8 mouse cellular contexts compared by ENCODE assay signal in genomic region chr8:108915425-108915824, GRCm38 (mm10).
DNase-seq lines count a peak whose midpoint lies in the region; ATAC-seq and TF ChIP-seq lines count a peak whose summit lies in the region.

No protein-coding gene starts in this region.

- H3K4me3 ChIP-seq in midbrain, embryonic 12.5 days: no peak overlapping the region
- no peak overlapping the region for H3K4me3 ChIP-seq in midbrain, postnatal 0 days (ENCODE audit: low read depth, low read length)
- no peak overlapping the region for H3K4me3 ChIP-seq in stomach, postnatal 0 days (ENCODE audit: low read depth, low read length)

- H3K9me3 ChIP-seq in midbrain, embryonic 12.5 days: no peaks in the 10 kb centered on the region
- no peaks in the 10 kb centered on the region for H3K9me3 ChIP-seq in midbrain, postnatal 0 days (ENCODE audit: low read length)
- H3K9me3 ChIP-seq in stomach, postnatal 0 days (ENCODE audit: control insufficient read depth, low read length): no peaks in the 10 kb centered on the region

- peaks cover 24% of the 10 kb centered on the region for H3K4me1 ChIP-seq in midbrain, embryonic 12.5 days
- peaks cover 3% of the 10 kb centered on the region; the same call in 1 of the 2 replicates for H3K4me1 ChIP-seq in midbrain, postnatal 0 days (ENCODE audit: insufficient read depth, low read length)
- no peaks in the 10 kb centered on the region for H3K4me1 ChIP-seq in stomach, postnatal 0 days (replicated peaks; ENCODE audit: control insufficient read depth, insufficient read depth)

- ATAC-seq in midbrain, embryonic 12.5 days (ENCODE audit: low FRiP score, low read depth): no peak
- no peak for ATAC-seq in midbrain, postnatal 0 days (ENCODE audit: low FRiP score)
- peak; percentile 52; the same call in 1 of the 2 replicates for ATAC-seq in stomach, postnatal 0 days (ENCODE audit: low FRiP score, low TSS enrichment)

- TF ChIP-seq CTCF in midbrain, postnatal 0 days (IDR thresholded peaks at IDR 0.05): no peak
- TF ChIP-seq CTCF in stomach, postnatal 0 days (IDR thresholded peaks at IDR 0.05; ENCODE audit: low read depth): no peak

- TF ChIP-seq EP300 in stomach, postnatal 0 days (optimal IDR thresholded peaks at IDR 0.05): no peak

- 61% methylated on average over 6 of the region's 6 CpGs for WGBS in midbrain, embryonic 12.5 days
- WGBS in midbrain, postnatal 0 days: 36% methylated on average over 6 of the region's 6 CpGs
- WGBS in stomach, postnatal 0 days: 15% methylated on average over 6 of the region's 6 CpGs

- H3K27ac ChIP-seq in midbrain, embryonic 12.5 days (replicated peaks): peak overlapping the region; percentile 42
- no peak overlapping the region for H3K27ac ChIP-seq in midbrain, postnatal 0 days (ENCODE audit: low read depth, low read length)
- peak overlapping the region; percentile 49 for H3K27ac ChIP-seq in stomach, postnatal 0 days (replicated peaks)

- peaks cover 11% of the 10 kb centered on the region for H3K36me3 ChIP-seq in midbrain, embryonic 12.5 days
- H3K36me3 ChIP-seq in midbrain, postnatal 0 days (ENCODE audit: insufficient read depth, low read length): no peaks in the 10 kb centered on the region
- H3K36me3 ChIP-seq in stomach, postnatal 0 days (ENCODE audit: control insufficient read depth, insufficient read depth, low read length): 0 out of 2 replicates have a peak, but pooled peaks cover 3% of the 10 kb centered on the region

- intact Hi-C loops in gastrocnemius, postnatal 36 days (cut with DNase I): no loop called here

- H3K9ac ChIP-seq in midbrain, embryonic 12.5 days (replicated peaks): no peak overlapping the region
- no peak overlapping the region for H3K9ac ChIP-seq in midbrain, postnatal 0 days (replicated peaks; ENCODE audit: low read length, poor library complexity, severe bottlenecking)
- no peak overlapping the region for H3K9ac ChIP-seq in stomach, postnatal 0 days (ENCODE audit: low read length)

- no peak overlapping the region for H3K4me2 ChIP-seq in midbrain, embryonic 12.5 days (replicated peaks)
- no peak overlapping the region for H3K4me2 ChIP-seq in midbrain, postnatal 0 days (ENCODE audit: low read depth, low read length, poor library complexity, severe bottlenecking)
- no peak overlapping the region for H3K4me2 ChIP-seq in stomach, postnatal 0 days (replicated peaks; ENCODE audit: low read depth)

- no peaks in the 10 kb centered on the region for H3K27me3 ChIP-seq in midbrain, embryonic 12.5 days
- no peaks in the 10 kb centered on the region for H3K27me3 ChIP-seq in midbrain, postnatal 0 days (ENCODE audit: insufficient read depth, low read length)
- no peaks in the 10 kb centered on the region for H3K27me3 ChIP-seq in stomach, postnatal 0 days (ENCODE audit: control insufficient read depth, insufficient read depth, low read length)

- DNase-seq in embryo, embryonic 10 days (ENCODE audit: low spot score): peak; percentile 55
- no peak for DNase-seq in embryo, embryonic 9.5 days (ENCODE audit: extremely low spot score)
- DNase-seq in midbrain, postnatal 0 days (ENCODE audit: low spot score): no peak
- DNase-seq in kidney, postnatal 36 days: peak; percentile 30 to 55
- DNase-seq in stomach, postnatal 0 days (ENCODE audit: low spot score): no peak
- no peak for DNase-seq in B cell, adult 2 months
- no peak for DNase-seq in gastrocnemius, postnatal 36 days

Comparison
In these comparisons a context has a peak if more than half of its experiments do, and no peak if none do; other contexts are left out.
1. DNase-seq: peak in embryo, embryonic 10 days (single experiment) and kidney, postnatal 36 days (2 of 2); none in embryo, embryonic 9.5 days (single experiment), midbrain, postnatal 0 days (single experiment), stomach, postnatal 0 days (single experiment), B cell, adult 2 months (0 of 2) and gastrocnemius, postnatal 36 days (0 of 2).